Mouse (Mus musculus) CH12.LX (cell line): ENCODE measurements around the gene Pcolce. TPM values are rescaled to one million over a fixed set of nuclear protein-coding genes. Genes with fewer than 3 reads are reported as not detected.

Experiments used
- DNase-seq: peaks from one replicate; pipeline ENCODE4 v3.0.0-alpha.2; 2013; ENCODE audit errors: extremely low read depth
- H3K27ac ChIP-seq: 2 replicates; pipeline ENCODE4 v1.5.1; 2012; ENCODE audit warnings: low read depth, mild to moderate bottlenecking, control low read depth, moderate library complexity; ENCODE audit not compliant: insufficient read depth
- H3K27me3 ChIP-seq: replicated peaks from 2 replicates; pipeline ENCODE3; 2012; ENCODE audit warnings: inconsistent platforms
- H3K36me3 ChIP-seq, 2 experiments: replicated peaks in 1 of 2; 2 replicates each; pipeline versions ENCODE3 to v1.6.1; 2012; ENCODE audit warnings: inconsistent platforms in 1 of 2, low read length in 1 of 2, mild to moderate bottlenecking in 1 of 2, mixed read lengths in 1 of 2, moderate library complexity in 1 of 2; ENCODE audit not compliant: control insufficient read depth in 1 of 2, insufficient read depth in 1 of 2
- H3K4me1 ChIP-seq, 2 experiments: 2 replicates each; pipeline ENCODE4 v1.6.1; 2012; ENCODE audit warnings: inconsistent platforms in 1 of 2, moderate library complexity in 1 of 2; ENCODE audit not compliant: insufficient read depth in 2 of 2, control insufficient read depth in 1 of 2
- H3K4me2 ChIP-seq: 2 replicates; pipeline ENCODE4 v1.6.1; 2012; ENCODE audit warnings: low read depth, mild to moderate bottlenecking, control low read depth; ENCODE audit not compliant: poor library complexity, insufficient read depth, severe bottlenecking
- H3K4me3 ChIP-seq, 3 experiments: fragments of 150-350 bp in 1 of 3; sonication (generic) in 1 of 3; replicated peaks in 1 of 3; 2 replicates each; pipeline versions ENCODE3 to v1.5.1; 2011 to 2012; ENCODE audit warnings: low read depth in 2 of 3, low read length in 2 of 3, mild to moderate bottlenecking in 2 of 3, moderate library complexity in 2 of 3, control low read depth in 1 of 3, improper control_type of control experiment in 1 of 3, inconsistent platforms in 1 of 3, mixed read lengths in 1 of 3; ENCODE audit not compliant: poor library complexity in 1 of 3
- H3K79me2 ChIP-seq: replicated peaks from 2 replicates; pipeline ENCODE4 v1.6.1; 2012; ENCODE audit warnings: mild to moderate bottlenecking, moderate library complexity; ENCODE audit not compliant: control insufficient read depth, poor library complexity, insufficient read depth, severe bottlenecking; ENCODE audit errors: extremely low read depth
- H3K9ac ChIP-seq: 2 replicates; pipeline ENCODE4 v1.6.1; 2012; ENCODE audit warnings: low read depth, mild to moderate bottlenecking, control low read depth, moderate library complexity; ENCODE audit not compliant: insufficient read depth
- H3K9me3 ChIP-seq: replicated peaks from 2 replicates; pipeline ENCODE3; 2012; ENCODE audit warnings: low read length, inconsistent platforms, mixed read lengths
- BHLHE40 ChIP-seq: IDR thresholded peaks from 2 replicates; pipeline ENCODE4 v1.6.1; 2011; ENCODE audit warnings: mild to moderate bottlenecking, low read depth, low read length, improper control_type of control experiment
- CHD1 ChIP-seq: IDR thresholded peaks from 2 replicates; pipeline ENCODE4 v1.6.1; 2012; ENCODE audit warnings: low read depth, low read length, improper control_type of control experiment, inconsistent platforms
- CTCF ChIP-seq, 2 experiments: IDR thresholded peaks in 1 of 2; conservative IDR thresholded peaks in 1 of 2; 2 replicates each; pipeline ENCODE4 v1.5.1; 2011 to 2012; ENCODE audit warnings: low read depth in 2 of 2, low read length in 2 of 2, improper control_type of control experiment in 1 of 2, inconsistent platforms in 1 of 2, mild to moderate bottlenecking in 1 of 2, moderate library complexity in 1 of 2
- E2F4 ChIP-seq: IDR thresholded peaks from 2 replicates; pipeline ENCODE4 v1.6.1; 2011; ENCODE audit warnings: low read depth, low read length, improper control_type of control experiment; ENCODE audit not compliant: insufficient replicate concordance
- ELF1 ChIP-seq: IDR thresholded peaks from 2 replicates; pipeline ENCODE4 v1.6.1; 2014; ENCODE audit warnings: low read depth, mild to moderate bottlenecking, inconsistent platforms, low read length, improper control_type of control experiment
- GABPA ChIP-seq: IDR thresholded peaks from 2 replicates; pipeline ENCODE4 v1.6.1; 2012; ENCODE audit warnings: low read depth, low read length, improper control_type of control experiment, inconsistent platforms; ENCODE audit not compliant: insufficient replicate concordance
- IRF4 ChIP-seq: IDR thresholded peaks from 2 replicates; pipeline ENCODE4 v1.6.1; 2014; ENCODE audit warnings: low read depth, mild to moderate bottlenecking, inconsistent platforms, low read length, improper control_type of control experiment
- JUN ChIP-seq: IDR thresholded peaks from 2 replicates; pipeline ENCODE4 v1.6.1; 2011; ENCODE audit warnings: low read depth, mild to moderate bottlenecking, low read length, improper control_type of control experiment, moderate library complexity; ENCODE audit not compliant: insufficient read depth
- KAT2A ChIP-seq: IDR thresholded peaks from 2 replicates; pipeline ENCODE4 v1.6.1; 2012; ENCODE audit warnings: low read length, improper control_type of control experiment, inconsistent platforms; ENCODE audit not compliant: insufficient replicate concordance
- NELFE ChIP-seq: IDR thresholded peaks from 2 replicates; pipeline ENCODE4 v1.6.1; 2011; ENCODE audit warnings: low read depth, low read length, improper control_type of control experiment
- RAD21 ChIP-seq: IDR thresholded peaks from 2 replicates; pipeline ENCODE4 v1.6.1; 2011; ENCODE audit warnings: low read depth, mild to moderate bottlenecking, low read length, improper control_type of control experiment, moderate library complexity
- SIN3A ChIP-seq: IDR thresholded peaks from 2 replicates; pipeline ENCODE4 v1.6.1; 2012; ENCODE audit warnings: low read length, improper control_type of control experiment, inconsistent platforms
- SMC3 ChIP-seq: IDR thresholded peaks from 2 replicates; pipeline ENCODE4 v1.6.1; 2011; ENCODE audit warnings: low read depth, low read length, improper control_type of control experiment
- TCF12 ChIP-seq: IDR thresholded peaks from 2 replicates; pipeline ENCODE4 v1.6.1; 2014; ENCODE audit warnings: low read depth, mild to moderate bottlenecking, inconsistent platforms, low read length, improper control_type of control experiment
- UBTF ChIP-seq: IDR thresholded peaks from 2 replicates; pipeline ENCODE4 v1.6.1; 2012; ENCODE audit warnings: low read depth, mild to moderate bottlenecking, inconsistent platforms, low read length, improper control_type of control experiment, moderate library complexity
- ZC3H11A ChIP-seq: IDR thresholded peaks from 2 replicates; pipeline ENCODE4 v1.6.1; 2012; ENCODE audit warnings: low read depth, mild to moderate bottlenecking, inconsistent platforms, low read length, improper control_type of control experiment
- ZKSCAN1 ChIP-seq: IDR thresholded peaks from 2 replicates; pipeline ENCODE4 v1.6.1; 2012; ENCODE audit warnings: low read depth, inconsistent platforms, low read length, improper control_type of control experiment, borderline replicate concordance
- dilution Hi-C: fragments of 300-500 bp; cut with MboI; formaldehyde crosslinking; loops from 2 replicates; pipeline ENCODE4 v1.14.3; 2020; ENCODE audit warnings: low sequenced_read_pairs; ENCODE audit not compliant: extremely low pct_unique_long_range_greater_than_20kb, extremely low pct_ligation_motif_present
- in situ Hi-C: fragments of 300-500 bp; cut with MboI; formaldehyde crosslinking; loops from 3 replicates; pipeline ENCODE4 v1.14.3; 2019; ENCODE audit warnings: low sequenced_read_pairs, low pct_ligation_motif_present, low pct_unique_long_range_greater_than_20kb, mixed read lengths
- polyA plus RNA-seq: library from polyadenylated mRNA; unstranded; fragments of >175 nt; gene quantifications from 2 replicates; pipeline ENCODE4 v1.2.1, GENCODE M21; 2012; ENCODE audit warnings: low read depth; ENCODE audit not compliant: insufficient read length
- total RNA-seq, 2 experiments: library from RNA; depleted of rRNA; stranded (reverse); fragments of 300-350 nt in 1 of 2; fragments of >200 nt in 1 of 2; gene quantifications; 2 replicates each; pipeline ENCODE4 v1.2.3; 2012 to 2014

Pcolce gene
- total and polyA plus RNA-seq, 3 experiments = 0.30 to 0.97 TPM; not detected in 1

GRCm38 (mm10) chr5:137642886-137643285 is 29.3 kb upstream of the Pcolce start:
- Histone ChIP-seq H3K4me2 (no peak overlapping the region), H3K4me1 (peaks cover 3 to 26% of the 10 kb centered on the region in 2 experiments; a peak in 3 of 4 replicates), H3K79me2 (no peaks in the 10 kb centered on the region), H3K27ac (no peak overlapping the region), H3K9ac (no peak overlapping the region), H3K27me3 (no peaks in the 10 kb centered on the region), H3K4me3 (no peak overlapping the region), H3K36me3 (peaks cover 48 to 60% of the 10 kb centered on the region in 2 experiments), H3K9me3 (no peaks in the 10 kb centered on the region)
- in situ Hi-C loops = no loop called here
- TF ChIP-seq KAT2A (no peak), CHD1 (no peak), NELFE (no peak), ZKSCAN1 (no peak), UBTF (no peak), E2F4 (no peak), SIN3A (no peak), GABPA (no peak), IRF4 (no peak), JUN (no peak)
- dilution Hi-C loops = no loop called here
- no peak for DNase-seq

DNA sequence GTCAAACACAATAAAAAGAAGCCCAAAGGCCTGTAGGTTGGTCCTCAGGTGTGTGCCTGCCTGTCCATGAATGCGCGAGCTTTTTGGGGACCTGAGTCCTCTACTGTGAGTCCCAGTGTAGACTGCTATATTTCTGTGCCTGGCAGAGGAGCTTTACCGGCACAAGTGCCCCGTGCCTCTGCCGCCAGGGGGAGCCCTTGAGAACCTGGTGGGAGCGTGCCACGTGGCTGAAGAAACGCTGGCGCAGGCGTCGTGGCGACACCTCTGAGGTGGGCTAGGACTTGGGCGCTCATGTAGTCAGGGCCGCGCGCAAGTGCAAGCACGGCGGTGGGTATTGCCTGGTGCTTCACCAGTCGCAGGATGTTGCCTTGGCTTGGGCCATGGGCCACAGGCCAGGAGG is 27.5 kb upstream of the Pcolce start, which contains the start of gene Sap25:
Sap25 (plus strand) TSS at position 281 of the 400 bp plus-strand sequence.
- H3K9me3 ChIP-seq = no peaks in the 10 kb centered on the region
- H3K9ac ChIP-seq = no peak within 1 kb of the TSS
- H3K79me2 ChIP-seq = no peaks in the 10 kb centered on the region
- H3K4me1 ChIP-seq = peaks cover 3 to 25% of the 10 kb centered on the region in 2 experiments; a peak in 3 of 4 replicates
- no peak for DNase-seq
- H3K27ac ChIP-seq = no peak within 1 kb of the TSS
- peaks cover 66 to 79% of the 10 kb centered on the region in 2 experiments for H3K36me3 ChIP-seq
- no peaks in the 10 kb centered on the region for H3K27me3 ChIP-seq
- no peak within 1 kb of the TSS for H3K4me2 ChIP-seq
- TF ChIP-seq BHLHE40 = no peak
- peak in 1 of 2 experiments; percentile 47; a peak in 2 of 4 replicates for TF ChIP-seq CTCF (conservative IDR thresholded peaks at IDR 0.05 in 1 of 2, IDR thresholded peaks at IDR 0.05 in 1 of 2; ENCODE audit: low read depth in 2 of 2, low read length in 2 of 2)
- peak; percentile 39 for TF ChIP-seq SMC3
- no peak; the same call in 1 of the 2 replicates for TF ChIP-seq RAD21
- dilution Hi-C loops = no loop called here
- no peak within 1 kb of the TSS for H3K4me3 ChIP-seq
- in situ Hi-C loops = no loop called here

DNA sequence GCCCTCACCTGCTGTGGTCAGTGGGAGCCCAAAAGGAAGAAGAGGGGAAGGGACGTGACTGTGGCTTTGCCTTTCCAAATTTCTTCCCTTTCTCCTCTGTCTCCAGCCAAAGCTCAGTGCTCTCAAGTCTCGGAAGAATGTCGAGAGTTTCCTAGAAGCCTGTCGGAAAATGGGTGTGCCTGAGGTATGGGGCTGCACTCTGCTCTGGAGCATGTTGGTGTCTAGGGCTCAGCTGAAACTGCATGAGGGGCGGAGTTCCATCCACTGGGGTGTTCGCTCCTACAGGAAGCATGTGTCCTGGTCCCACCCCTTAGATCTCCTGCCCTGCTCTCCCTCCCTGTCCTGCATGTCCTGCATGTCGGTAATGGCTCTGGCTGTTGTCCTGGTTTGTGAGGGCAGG is 25.9 kb upstream of the Pcolce start:
- dilution Hi-C loops (no loop called here), in situ Hi-C loops (no loop called here)
- TF ChIP-seq NELFE (no peak), KAT2A (no peak), ELF1 (no peak), TCF12 (no peak), ZC3H11A (no peak)
- no peaks in the 10 kb centered on the region for H3K27me3 ChIP-seq
- H3K79me2 ChIP-seq = no peaks in the 10 kb centered on the region
- H3K36me3 ChIP-seq = peaks cover 76 to 86% of the 10 kb centered on the region in 2 experiments
- no peak overlapping the region for H3K4me2 ChIP-seq
- no peaks in the 10 kb centered on the region for H3K9me3 ChIP-seq
- H3K9ac ChIP-seq = no peak overlapping the region
- no peak overlapping the region for H3K27ac ChIP-seq
- no peak overlapping the region for H3K4me3 ChIP-seq
- peaks cover 3 to 22% of the 10 kb centered on the region in 2 experiments; a peak in 3 of 4 replicates for H3K4me1 ChIP-seq
- DNase-seq = no peak
